Mouse (Mus musculus) CH12F3 (cell line): ENCODE measurements at regions not wholly inside any gene's neighbourhood (a gene's known extent, or its start where the extent isn't known, plus 50 kb on each side); places are given as distances from the start of the nearest gene placed in this dataset.

ENCODE experiments used
- in situ Hi-C: fragments of 300-500 bp; cut with MboI; formaldehyde crosslinking; loops from 2 replicates; pipeline ENCODE4 v1.14.3; 2020; ENCODE audit warnings: low sequenced_read_pairs

- in situ Hi-C loops = no loop called here
Measured at GRCm38 (mm10) chr7:116847846-116848730, 343.9 kb downstream of the Nucb2 start.

- in situ Hi-C loops = no loop called here
Measured at GRCm38 (mm10) chr7:116853351-116853750, 349.2 kb downstream of the Nucb2 start.

GRCm38 (mm10) chr7:116857141-116857540, 353.0 kb downstream of the Nucb2 start:
- in situ Hi-C loops = no loop called here

- in situ Hi-C loops = no loop called here
Measured at GRCm38 (mm10) chr7:116857744-116858143, 353.6 kb downstream of the Nucb2 start.

- in situ Hi-C loops = no loop called here
Measured at GRCm38 (mm10) chr7:116882268-116882964, 378.2 kb downstream of the Nucb2 start.

- in situ Hi-C loops = no loop called here
Measured at GRCm38 (mm10) chr7:116893846-116894245, 389.7 kb downstream of the Nucb2 start.

- in situ Hi-C loops = no loop called here
Measured at GRCm38 (mm10) chr7:116915797-116916196, 411.6 kb downstream of the Nucb2 start.

- in situ Hi-C loops = no loop called here
Measured at GRCm38 (mm10) chr7:116917921-116918670, 413.9 kb downstream of the Nucb2 start.

GRCm38 (mm10) chr7:116946448-116946847, 434.3 kb upstream of the Xylt1 start:
- in situ Hi-C loops = no loop called here

- in situ Hi-C loops = no loop called here
Measured at GRCm38 (mm10) chr7:116959196-116959895, 421.4 kb upstream of the Xylt1 start.

- in situ Hi-C loops = no loop called here
Measured at GRCm38 (mm10) chr7:116963839-116964238, 416.9 kb upstream of the Xylt1 start.

GRCm38 (mm10) chr7:116991351-116991750, 389.4 kb upstream of the Xylt1 start:
- in situ Hi-C loops = no loop called here

- in situ Hi-C loops = no loop called here
Measured at GRCm38 (mm10) chr7:116992166-116992565, 388.6 kb upstream of the Xylt1 start.

GRCm38 (mm10) chr7:116995770-116996169, 385.0 kb upstream of the Xylt1 start:
- in situ Hi-C loops = no loop called here

- in situ Hi-C loops = no loop called here
Measured at GRCm38 (mm10) chr7:117003167-117003566, 377.6 kb upstream of the Xylt1 start.

GRCm38 (mm10) chr7:117018349-117018748, 362.4 kb upstream of the Xylt1 start:
- in situ Hi-C loops = no loop called here

- in situ Hi-C loops = no loop called here
Measured at GRCm38 (mm10) chr7:117021716-117022115, 359.1 kb upstream of the Xylt1 start.

- in situ Hi-C loops = no loop called here
Measured at GRCm38 (mm10) chr7:117044926-117045325, 335.9 kb upstream of the Xylt1 start.

GRCm38 (mm10) chr7:117049249-117049648, 331.5 kb upstream of the Xylt1 start:
- in situ Hi-C loops = no loop called here

- in situ Hi-C loops = no loop called here
Measured at GRCm38 (mm10) chr7:117065771-117066170, 315.0 kb upstream of the Xylt1 start.
